Mouse (Mus musculus): ENCODE data around the gene Myo1h. TPM values are rescaled to one million over a fixed set of nuclear protein-coding genes. Genes with fewer than 3 reads are reported as not detected.

Myo1h gene
- polyA plus RNA-seq (2012; rRNA removed), result 0.73 and 0.90 TPM in 2 replicates

DNA sequence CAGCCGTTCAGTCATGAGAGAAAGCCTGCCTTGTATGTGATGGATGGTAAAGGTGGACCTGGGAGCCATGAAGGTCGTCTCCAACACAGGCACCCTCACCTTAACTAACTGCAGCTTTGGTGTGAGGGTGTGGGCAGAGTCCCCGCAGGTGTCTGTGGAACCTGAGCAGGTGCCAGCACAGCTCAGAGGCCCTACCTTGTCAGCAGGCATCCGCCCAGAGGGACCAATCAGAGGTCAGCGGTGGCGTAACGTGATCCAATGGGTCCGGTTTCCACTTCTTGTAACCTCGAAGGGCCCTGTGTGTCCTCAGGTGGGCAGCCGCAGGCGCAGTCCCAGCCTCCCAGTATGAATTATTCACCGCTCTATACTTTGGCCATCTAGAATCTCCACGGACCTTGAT is at the start of gene Myo1h:
Myo1h (plus strand) TSS at position 293 of the 400 bp plus-strand sequence.

DNA sequence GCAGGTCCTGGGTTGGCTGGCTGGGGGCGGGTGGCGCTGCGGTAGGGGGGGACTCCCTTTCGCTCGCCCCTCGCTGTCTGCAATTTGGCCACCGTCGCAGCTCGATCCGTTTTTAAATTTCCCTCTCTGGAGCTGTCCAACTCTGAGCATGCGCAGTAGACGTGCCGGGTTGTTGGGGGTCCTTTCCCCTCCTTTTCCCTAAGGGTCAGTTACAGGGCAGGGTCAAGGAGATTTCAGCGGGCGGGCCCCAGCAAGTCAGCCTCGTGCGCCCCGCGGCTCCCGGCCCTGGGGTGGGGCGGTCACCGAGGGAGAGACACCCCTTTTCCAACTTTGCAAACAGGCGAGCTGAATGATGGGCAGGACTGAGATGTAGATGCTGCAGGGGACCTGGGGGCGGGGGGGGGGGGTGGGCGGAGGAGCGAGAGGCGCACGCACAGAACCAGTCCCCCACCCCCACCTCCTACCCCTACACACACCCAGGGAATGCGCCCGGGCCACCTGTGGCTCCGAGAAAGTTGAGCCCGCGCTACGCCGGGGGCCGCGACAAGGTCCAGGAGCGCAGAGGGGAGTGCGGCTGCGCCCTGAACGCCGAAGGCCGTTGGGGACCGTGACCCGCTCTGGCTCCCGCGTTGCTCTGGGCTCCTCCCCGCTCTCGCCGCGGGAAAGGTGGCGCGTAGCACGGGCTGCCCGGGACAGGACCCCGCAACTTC is 15.1 kb upstream of the Myo1h start, which contains the start of gene Foxn4:
Foxn4 (minus strand) TSS at position 115 of the 710 bp plus-strand sequence.

DNA sequence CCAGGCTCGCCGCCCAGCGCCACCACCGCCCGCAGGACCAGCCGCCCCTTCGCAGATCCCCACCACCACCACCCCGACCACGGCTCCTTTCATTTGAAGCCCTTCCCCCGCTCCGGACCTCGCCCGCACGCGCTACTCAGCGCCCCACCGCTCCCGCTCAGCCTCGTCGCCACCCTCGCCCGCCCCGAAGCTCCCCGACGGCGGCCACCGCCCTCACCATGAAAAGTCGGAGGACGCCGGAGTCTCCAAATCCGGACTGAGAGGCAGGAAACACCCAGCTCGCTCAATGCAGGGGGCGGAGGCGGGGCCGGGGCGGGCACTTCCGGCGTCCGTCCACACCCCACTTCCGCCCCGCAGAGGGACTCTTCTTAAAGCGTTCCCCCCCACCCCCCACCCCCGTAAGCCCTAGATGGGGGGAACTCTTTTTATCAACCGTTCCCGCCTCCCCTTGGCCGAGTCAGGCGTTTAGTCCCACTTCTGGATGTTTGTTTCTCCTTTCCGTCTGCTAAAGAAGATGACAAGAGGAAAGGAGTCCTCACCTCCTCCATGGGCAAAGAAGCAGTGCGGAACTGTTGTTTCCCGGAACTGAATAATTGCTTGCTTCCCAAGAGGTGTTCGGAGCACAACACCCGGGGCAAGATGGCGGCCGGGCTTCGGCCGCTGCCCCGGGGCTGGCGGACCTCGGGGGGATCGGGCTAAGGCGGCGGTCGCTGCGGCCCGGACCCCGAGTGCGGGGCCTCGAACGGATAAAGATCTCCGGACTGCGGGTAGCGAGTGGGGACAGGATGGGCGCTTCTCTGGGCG is 91.4 kb downstream of the Myo1h start, which contains the start of the genes Kctd10 and Ube3b:
Kctd10 (minus strand) TSS at position 300 of the 804 bp plus-strand sequence.
Ube3b (plus strand) TSS at position 399 of the 804 bp plus-strand sequence.

Other genes with a start within 250 kb of the Myo1h start
- 12.8 and 14.4 TPM in 2 replicates for gene Usp30, start 223.7 kb upstream of the Myo1h start, polyA plus RNA-seq (2012; rRNA removed)
- 0.63 and 0.66 TPM in 2 replicates for gene Svop, start 197.6 kb upstream of the Myo1h start, polyA plus RNA-seq (2012; rRNA removed)
- gene Alkbh2, start 160.9 kb upstream of the Myo1h start, polyA plus RNA-seq (2012; rRNA removed), result 10.9 and 11.6 TPM in 2 replicates
- gene Ung, start 158.8 kb upstream of the Myo1h start, polyA plus RNA-seq (2012; rRNA removed), result 12.5 and 12.7 TPM in 2 replicates
- gene Acacb, start 142.6 kb upstream of the Myo1h start, polyA plus RNA-seq (2012; rRNA removed), result 11.3 and 13.3 TPM in 2 replicates
- gene Foxn4, start 15.4 kb upstream of the Myo1h start, polyA plus RNA-seq (2012; rRNA removed), result not detected in 2 replicates
- gene Kctd10, start 91.3 kb downstream of the Myo1h start, polyA plus RNA-seq (2012; rRNA removed), result 136 and 148 TPM in 2 replicates
- gene Ube3b, start 91.4 kb downstream of the Myo1h start, polyA plus RNA-seq (2012; rRNA removed), result 83.3 and 89.1 TPM in 2 replicates
- 13.7 and 15.2 TPM in 2 replicates for gene Mmab, start 154.9 kb downstream of the Myo1h start, polyA plus RNA-seq (2012; rRNA removed)
- 59.8 and 69.7 TPM in 2 replicates for gene Mvk, start 155.1 kb downstream of the Myo1h start, polyA plus RNA-seq (2012; rRNA removed)